Mouse (Mus musculus) lung, postnatal 4 days (tissue): ENCODE results near the gene Tk2.

Experiments used
- DNase-seq, 2 experiments: peaks; one replicate each; pipeline ENCODE4 v3.0.0; 2021

Gene Tk2

GRCm38 (mm10) chr8:104219079-104219478 is 29.3 kb downstream of the Tk2 start:
- peak; percentile 48 to 74 for DNase-seq

DNA sequence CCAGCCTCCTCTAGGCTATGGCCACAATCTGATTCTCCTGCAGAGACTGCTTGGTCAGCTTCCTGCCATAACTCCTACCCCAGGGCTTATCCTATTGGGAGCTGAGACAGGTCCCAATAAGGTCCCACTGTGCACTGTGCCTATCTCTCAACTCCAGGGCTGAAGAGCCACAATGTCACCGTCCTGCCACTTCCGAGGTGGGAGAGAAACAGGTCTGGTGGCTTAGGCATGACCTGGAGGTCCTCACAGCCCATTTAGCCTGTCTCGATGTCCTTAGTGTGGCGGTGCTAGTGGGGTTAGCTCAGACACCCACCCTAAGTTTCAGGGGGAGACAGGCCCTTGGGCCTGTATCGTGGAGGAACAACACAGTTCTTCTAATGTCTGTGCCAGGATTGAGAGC is 30.8 kb downstream of the Tk2 start:
- DNase-seq: no peak

DNA sequence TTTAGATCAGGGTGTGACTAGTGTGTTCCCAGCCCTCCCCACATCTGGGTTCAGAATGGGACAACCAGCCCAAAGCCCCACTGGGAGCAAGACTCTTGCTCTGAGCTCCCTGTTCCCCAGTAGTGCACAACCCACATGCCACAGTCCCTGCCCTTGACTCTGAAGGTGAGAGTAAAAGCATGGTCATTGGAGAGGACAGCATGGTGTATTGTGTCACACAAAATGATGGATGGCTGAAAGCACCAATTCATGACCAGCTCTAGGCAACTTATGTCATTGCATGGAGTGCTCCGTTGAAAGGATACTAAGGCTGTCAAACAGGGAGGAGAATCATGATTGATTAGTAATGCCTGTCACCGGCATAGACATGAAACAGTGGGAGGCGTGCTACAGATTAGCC is 43.1 kb downstream of the Tk2 start:
- DNase-seq: no peak

- DNase-seq: no peak
Observed at GRCm38 (mm10) chr8:104202320-104202719, 46.0 kb downstream of the Tk2 start.

GRCm38 (mm10) chr8:104201622-104202021 is 46.7 kb downstream of the Tk2 start:
- DNase-seq: no peak

DNA sequence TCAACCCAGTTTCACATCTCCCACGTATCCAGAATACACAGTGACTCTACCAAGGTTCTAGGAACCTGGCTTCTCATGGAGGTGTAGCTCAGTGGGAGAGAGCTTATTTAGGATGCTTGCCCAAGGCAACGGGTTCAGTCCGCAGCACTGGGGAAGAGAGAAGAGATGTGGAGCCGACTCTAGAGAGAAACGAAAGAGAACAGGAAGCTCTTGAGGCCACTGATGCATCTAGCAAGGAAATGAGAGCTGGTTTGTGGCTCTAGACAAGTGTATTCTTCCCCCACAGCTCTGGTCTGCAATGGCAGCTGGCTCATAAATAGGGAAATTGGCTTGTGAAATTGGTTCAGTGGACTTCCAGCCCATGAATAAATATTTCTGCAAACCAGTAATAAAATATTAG is 48.6 kb downstream of the Tk2 start:
- DNase-seq: no peak

- DNase-seq: no peak
Observed at GRCm38 (mm10) chr8:104191496-104191895, 56.9 kb downstream of the Tk2 start.

- DNase-seq: no peak
Observed at GRCm38 (mm10) chr8:104190777-104191468, 57.4 kb downstream of the Tk2 start.

GRCm38 (mm10) chr8:104188459-104188858 is 59.9 kb downstream of the Tk2 start:
- DNase-seq: no peak

DNA sequence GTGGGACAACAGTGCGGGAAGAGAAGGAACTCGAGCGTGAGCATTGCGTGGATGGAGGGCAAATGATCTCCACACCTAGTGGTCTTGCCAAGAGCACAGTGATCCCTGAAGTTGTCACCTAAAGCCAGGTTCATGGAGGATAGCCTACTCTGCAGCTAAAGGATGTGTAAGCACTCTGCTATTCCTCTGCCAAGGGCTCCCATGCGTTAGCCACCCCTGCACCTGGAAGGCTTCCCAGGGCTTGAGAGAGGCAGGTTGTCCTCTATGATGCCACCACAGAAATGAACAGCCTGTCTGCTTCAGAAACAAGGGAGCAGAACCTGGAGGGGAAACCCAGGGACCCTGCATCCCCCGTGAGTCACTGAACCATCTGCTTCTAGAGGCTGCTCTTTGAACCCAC is 60.7 kb downstream of the Tk2 start:
- no peak for DNase-seq

DNA sequence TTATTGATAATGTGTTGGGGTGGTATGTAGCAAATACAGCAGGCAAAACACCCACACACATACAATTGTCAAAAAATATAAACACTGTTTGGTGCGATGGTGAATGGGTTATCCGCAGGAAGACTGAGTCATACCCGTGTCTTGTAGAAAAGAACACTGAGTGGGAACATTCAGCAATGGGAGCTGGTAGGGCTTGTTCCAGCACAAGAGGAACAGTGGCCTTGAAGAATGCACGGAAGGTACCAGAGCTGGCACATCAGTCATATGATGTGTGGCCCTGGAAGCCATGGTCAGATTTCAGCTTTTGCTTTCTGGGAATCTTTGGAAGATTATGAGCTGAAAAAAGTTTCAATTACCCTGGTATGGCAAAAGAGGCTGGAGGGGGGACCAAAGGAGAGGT is 61.5 kb downstream of the Tk2 start:
- DNase-seq: no peak

DNA sequence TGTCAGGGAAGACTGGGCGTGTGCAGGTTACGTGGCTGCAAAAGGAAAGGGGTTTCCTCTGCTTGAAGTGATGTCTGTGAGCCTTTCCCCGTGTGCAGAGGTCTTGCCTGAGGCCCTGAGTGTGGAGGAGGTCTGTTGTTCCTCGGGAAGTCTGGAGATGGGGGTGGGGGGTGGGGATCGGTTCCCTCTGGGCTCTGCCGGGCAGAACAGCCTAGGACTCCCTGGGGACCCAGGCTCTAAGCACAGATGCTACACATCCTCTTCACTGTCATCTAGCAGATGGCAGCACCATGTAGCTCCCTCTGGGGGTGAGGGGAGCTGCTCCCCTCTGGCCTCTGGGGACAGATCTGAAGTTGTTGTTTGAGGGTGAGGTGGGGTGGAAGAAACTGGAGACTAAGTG is 63.5 kb downstream of the Tk2 start:
- DNase-seq: peak; percentile 9 to 37

- DNase-seq: no peak
Observed at GRCm38 (mm10) chr8:104177054-104177453, 71.3 kb downstream of the Tk2 start.
